Mouse (Mus musculus) thymus, postnatal 25 days (tissue): Measurements from ENCODE around the gene Olfr566.

Source experiments
- DNase-seq: peaks from one replicate; pipeline ENCODE4 v3.0.0; 2022

Gene Olfr566

DNA sequence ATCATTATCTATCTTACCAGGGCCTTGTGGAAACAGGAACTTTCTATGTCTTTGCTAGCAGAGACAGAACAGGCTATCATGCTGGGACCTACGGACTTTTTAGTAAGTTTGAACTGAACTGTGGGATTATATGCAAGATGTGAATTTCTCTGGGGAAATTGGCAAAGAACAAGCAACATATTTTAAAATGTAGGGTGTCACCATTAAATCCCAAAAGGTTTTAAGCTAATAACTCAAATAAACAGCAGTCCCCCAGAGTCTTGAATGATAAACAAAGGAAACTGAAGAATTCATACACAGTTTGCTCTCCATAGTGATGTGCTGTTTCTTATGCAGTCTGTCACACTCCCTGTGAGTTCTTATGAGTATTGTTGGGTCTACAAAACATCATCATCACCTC, at the start of gene Olfr566:
Gene Olfr566, minus strand, starts transcription at position 101 of the 400 bp plus-strand sequence.
- DNase-seq: no peak

DNA sequence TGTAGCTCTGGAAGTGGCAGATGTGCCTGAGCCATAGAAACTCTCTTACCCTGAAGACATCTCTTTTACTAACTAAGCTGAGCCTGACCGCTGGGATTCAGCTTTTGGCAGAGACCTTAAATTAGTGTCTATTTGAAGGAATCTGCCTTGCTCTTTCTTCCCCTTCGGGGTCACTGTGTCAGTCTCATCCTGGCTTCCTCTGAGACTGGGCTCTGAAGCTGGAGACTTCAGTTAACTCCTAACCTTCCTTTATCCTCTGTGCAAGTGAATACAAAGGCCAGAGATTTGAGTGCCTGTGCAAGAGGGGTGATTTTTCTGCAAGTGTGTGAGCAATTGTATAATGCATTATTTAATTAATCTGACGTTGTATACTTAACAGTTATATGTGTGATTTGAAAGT, 32.2 kb upstream of the Olfr566 start, which contains the start of gene Olfr569:
Gene Olfr569, minus strand, starts transcription at position 101 of the 400 bp plus-strand sequence.
- DNase-seq: no peak

DNA sequence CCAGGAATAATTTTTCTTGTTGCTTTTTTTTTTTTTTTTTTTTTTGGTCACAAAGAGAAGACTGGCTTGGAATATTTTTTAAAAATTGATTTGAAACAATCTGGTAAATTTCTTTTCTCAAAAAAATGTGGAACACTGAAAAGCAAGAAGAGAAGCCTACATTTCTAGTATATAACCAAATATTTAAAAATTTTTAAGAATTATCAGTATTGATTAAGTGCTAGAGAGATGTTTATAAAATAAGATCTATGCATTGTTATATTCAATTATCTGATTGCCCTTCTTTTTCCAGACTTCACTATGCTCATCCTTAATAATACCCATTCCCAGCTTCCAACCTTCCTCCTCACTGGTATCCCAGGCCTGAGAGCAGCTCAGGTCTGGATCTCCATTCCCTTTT, 18.3 kb upstream of the Olfr566 start, which contains the start of gene Olfr568:
Gene Olfr568, plus strand, starts transcription at position 301 of the 400 bp plus-strand sequence.
- DNase-seq: no peak

DNA sequence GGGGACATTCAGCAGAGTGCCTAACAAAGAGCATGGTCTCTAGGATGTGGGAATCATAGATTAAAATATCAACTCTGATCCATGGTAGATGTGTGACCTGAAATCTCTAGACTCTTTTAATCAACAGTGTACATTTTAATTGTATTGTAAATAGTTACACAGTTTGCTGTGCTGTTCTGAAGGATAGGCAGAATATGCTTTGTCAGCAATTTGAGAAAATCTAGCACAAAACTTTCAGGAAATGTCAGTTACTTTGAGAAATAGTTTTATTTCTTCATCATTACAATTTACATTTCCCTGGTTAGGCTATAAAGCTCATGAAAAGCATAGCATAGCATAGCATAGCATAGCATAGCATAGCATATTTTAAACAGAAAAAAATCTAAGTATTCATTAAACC, 2.8 kb downstream of the Olfr566 start:
- no peak for DNase-seq
